Mouse (Mus musculus): Measurements from ENCODE around the gene Dyrk3.

- no peak for TF ChIP-seq POLR2A (IDR thresholded peaks at IDR 0.05; ENCODE audit: insufficient read depth, low read depth, low read length)
- TF ChIP-seq CTCF (IDR thresholded peaks at IDR 0.05; ENCODE audit: insufficient read depth, low read depth, low read length): no peak
These were observed 47.9 kb downstream of the Dyrk3 start for GRCm38 (mm10) chr1:131090261-131090660.
